Mouse (Mus musculus) CD8-positive naive resting alpha-beta T cell, adult 2 months (primary cell): ENCODE results near the gene Slc17a7.
"Not testable (repeated sequence)": the region's sequence is repeated elsewhere in the genome, so short reads cannot be mapped to it uniquely, and the experiment has no call there.

Experiments used
- DNase-seq, 2 experiments: peaks; one replicate each; pipeline ENCODE4 v3.0.0; 2022; ENCODE audit warnings: low read depth in 2 of 2, low spot score in 2 of 2

Gene Slc17a7

DNA sequence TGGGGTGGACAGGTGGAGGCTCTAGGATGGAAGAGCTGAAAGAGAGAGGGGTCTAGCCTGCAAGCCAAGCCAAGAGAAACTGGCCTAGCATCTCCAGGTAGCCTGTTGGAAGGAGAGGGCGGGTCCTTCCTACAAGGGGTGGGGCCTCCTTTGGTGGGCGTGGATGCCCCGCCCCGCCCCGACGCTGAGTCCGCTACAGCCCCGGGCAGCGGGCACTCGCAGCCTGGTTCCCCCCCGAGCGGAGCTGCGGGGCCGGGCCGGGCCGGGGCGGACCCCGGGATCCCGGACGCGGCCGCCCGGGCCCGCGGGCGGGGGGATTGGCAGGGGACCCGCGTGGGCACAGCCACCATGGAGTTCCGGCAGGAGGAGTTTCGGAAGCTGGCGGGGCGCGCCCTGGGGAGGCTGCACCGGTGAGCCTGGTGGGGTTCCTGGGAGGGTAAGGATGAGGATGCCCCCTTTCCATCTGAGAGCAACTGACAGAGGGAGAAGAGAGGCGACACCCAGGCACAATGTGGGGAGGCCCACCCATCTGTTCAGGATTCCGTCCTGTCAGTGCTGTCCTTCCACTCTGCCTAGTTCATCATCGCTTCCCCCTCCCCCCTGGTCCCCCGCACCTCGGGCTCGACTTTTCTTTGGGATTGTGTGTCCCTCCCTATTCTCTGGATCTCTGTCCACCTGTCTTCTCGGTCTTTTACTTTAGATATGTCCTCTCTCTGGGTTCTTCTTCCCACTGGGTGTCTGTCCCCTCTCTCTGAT lies at the start of gene Slc17a7:
Gene Slc17a7 (plus strand): TSS at position 215 of the 756 bp plus-strand sequence.
- peak in 1 of 2 experiments; percentile 23 for DNase-seq

DNA sequence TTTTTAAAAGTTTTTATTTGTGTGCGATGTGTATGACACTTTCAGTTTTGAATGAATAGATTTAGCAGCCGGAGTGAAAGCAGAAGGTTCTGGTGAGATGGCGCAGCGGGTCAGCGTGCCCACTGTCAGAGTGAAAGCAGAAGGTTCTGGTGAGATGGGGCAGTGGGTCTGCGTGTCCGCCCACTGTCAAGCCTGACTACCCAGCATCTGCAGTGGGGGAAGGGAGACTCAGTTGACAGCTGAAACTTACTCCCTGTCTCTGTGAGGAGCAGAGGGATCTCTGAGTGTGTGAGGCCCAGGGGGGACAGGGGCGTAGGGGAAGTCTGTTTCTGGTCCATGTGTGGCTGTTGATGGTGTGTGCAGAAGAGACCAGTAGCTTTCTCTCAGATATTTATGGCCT lies 46.2 kb upstream of the Slc17a7 start:
- no peak for DNase-seq

DNA sequence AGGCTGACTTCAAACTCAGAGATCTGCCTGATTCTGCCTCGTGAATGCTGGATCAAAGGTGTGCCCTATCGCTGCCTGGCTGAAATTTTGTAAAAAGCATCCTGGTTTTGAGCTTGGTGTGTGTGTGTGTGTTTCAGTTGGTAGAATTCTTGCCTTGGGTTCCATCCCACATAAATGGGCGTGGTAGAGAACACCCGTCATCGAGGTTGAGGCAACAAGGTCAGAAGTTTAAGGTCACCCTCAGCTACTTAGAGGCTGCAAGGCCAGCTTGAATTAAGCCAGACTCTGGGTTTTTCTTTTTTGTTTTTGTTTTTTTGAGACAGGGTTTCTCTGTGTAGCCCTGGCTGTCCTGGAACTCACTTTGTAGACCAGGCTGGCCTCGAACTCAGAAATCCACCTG lies 45.4 kb upstream of the Slc17a7 start:
- no peak for DNase-seq

DNA sequence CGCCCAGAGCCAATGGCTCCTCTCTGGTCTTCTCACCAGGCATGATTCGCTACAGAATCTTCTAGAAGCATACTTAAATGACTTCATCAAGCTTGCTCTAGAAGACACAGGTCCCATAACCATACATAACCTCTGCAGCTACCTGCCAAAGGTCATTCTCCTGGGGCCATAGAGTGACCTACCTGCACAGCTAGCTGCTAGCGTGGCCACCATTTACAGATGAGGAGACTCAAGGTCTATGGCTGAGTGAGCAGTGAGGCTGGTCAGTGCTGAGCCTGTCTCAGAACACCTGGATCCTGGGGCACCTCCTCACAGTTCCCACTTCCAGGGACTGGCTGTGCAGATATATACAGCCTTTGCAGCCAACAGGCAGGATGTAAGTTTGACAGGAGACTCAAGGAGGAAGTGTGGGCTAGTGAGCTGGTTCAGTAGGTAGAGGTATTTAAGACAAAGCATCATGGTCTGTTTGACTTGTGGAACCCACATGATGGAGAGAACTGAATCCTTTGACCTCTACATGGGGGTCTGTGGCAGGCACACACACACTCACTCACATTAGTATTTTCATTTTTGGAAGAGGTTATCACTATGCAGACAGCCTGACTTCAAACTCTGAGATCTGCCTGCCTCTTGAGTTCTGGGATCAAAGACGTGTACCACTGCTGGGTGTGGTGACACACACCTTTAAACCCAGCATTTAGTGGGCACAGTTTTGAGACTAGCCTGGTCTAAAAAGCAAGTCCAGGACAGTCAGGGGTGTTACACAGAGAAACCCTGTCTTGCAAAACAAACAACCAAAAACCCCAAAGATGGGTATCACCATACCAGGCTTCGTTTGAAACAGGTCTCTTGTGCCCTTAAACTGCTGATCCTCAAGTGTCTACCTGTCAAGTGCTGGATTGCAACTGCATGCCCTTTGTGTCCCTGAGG lies 43.7 kb upstream of the Slc17a7 start:
- no peak for DNase-seq

DNA sequence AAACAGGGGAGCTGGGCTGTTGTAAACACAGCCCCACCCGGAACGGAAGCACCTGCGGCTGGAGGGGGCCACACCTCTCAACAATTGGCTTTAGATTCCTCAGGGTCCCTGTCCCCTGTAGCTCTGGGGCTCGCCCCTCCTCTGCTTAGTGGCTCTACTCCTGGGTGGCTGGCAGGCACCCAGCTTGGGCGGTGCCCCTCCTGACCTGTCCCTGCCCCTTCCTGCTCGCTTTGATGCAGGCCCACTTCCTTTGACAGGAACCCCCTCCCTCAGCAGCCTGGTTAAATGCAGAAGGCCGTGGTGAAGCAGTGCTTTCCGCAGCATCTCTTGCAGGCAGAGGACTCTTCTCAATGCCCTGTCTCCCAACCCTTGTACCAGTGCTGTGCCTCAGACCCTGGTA lies 42.3 kb upstream of the Slc17a7 start:
- peak; percentile 82 to 83 for DNase-seq

DNA sequence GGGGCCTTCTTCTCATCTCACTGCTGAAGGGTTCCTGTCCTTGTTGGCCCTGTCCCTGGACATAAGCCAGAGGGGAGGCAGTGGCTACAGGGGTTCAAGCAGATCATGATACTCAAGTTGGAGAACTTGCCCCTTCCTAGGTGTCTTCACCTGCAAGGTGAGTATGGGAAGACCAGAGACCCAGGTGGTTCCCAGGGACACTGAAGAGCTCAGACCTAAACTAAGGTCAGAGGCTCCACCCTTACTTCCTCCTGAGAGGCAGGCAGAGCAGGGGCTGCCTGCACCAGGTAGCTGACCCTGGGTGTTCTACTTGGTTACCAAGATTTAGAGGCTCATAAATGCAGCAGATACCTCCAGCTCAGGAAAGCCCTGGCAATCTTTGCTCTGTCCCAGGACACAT lies 41.8 kb upstream of the Slc17a7 start:
- no peak for DNase-seq

DNA sequence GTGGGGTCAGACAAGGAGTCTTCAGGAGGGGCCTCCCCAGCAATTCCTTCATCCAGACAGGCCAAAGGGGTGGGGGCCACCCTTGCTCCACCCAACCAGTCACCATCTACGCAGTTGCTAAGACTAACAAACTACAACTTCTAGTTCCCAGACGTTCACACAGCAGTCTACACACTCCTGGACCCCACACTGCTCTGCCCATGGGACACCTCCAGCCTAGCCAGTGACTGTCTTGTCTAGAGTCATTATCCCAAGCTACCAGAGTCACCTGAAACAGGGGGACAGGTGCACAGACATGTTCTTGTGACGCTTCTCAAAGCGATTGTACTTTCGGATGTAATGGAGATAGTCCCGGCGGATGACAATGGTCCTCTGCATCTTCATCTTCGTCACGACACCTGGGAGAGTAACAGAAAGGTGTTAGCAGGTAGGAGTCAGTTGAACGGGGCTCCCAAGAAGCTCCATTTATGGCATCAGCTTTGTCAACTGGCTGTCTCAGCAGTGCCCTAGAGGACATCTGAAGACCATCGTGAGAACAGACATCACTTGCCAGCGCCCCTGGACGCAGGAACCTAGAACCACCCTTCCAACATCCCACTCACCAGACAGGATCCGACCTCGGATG lies 41.1 kb upstream of the Slc17a7 start:
- DNase-seq: no peak

DNA sequence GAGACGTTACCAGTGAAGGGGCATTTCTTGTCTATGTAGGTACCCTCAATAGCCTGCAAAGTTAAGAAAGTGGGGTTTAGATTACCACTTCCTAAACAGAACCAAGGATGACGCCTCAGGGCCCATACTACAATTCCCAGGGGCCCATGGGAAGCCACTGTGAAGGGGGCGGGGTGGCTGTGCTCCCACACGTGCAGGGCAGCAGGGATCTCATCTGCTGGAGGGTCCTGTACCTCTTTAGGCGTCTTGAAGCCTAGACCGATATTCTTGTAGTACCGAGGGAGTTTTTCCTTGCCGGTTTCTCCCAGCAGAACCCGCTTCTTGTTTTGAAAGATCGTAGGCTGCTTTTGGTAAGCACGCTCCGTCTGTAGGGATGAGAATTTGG lies 40.6 kb upstream of the Slc17a7 start:
- DNase-seq: no peak

DNA sequence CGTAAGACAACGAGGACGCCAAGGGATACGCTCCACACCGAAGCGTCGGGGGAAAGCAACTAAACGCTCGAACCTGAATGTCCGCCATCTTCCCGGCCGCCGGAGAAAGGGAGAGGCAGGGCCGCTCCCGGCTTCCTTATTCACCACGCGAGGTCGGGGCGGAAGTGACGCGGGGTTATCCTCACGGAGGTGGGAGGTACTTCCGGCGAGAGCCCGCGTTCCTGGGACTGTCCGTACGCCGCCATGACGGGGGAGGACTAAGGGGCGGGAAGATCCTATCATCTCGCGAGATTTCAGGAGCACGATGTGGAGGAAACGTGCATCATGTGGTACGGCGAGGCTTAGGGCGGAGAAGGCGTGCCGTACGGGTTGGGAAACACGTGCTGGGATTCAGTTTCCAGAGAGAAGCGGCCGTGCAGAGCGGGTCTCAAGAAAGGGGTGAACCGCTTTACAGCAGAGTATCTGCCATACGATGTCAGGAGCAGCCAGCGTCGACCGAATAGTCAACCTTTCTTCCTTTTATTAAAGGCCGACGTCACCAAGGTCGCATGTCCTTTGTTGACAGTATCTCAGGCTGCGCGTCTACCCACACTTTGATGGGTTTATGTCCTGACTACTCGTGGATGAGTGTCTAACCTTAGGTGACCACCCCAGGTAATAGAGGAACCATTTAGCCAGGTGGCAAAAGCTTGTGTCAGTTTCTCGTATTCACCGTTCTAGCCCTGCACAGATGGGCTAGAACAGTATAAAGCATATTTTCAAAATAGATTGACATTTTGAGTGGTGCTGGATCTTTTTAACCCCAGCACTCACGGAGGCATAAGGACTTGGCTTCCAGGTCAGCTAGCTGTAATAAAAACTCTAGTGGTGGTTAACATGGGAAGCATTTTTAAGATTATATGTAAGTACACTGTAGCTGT lies 39.3 kb upstream of the Slc17a7 start, which contains the start of gene Rps11:
Gene Rps11 (minus strand): TSS at position 216 of the 920 bp plus-strand sequence.
- DNase-seq: peak; percentile 97 to 98

DNA sequence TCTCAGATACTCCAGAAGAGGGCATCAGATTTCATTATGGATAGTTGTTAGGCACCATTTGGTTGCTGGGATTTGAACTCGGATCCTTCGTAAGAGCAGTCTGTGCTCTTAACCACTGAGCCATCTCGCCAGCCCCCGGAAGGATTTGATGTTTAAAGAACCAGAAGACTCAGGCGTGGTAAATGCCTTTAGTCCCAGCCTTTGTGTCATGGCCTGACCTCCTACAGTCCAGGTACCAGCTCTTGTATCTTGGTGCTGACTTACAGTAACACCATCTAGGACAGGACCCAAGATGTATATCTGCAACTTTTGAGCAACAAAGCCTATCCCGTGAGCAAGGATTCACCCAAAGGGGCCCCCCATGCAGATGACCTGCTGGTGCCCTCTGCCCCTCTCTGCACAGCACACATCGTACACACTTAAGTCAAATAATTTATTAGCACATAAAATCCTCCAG lies 38.6 kb upstream of the Slc17a7 start:
- no peak for DNase-seq

DNA sequence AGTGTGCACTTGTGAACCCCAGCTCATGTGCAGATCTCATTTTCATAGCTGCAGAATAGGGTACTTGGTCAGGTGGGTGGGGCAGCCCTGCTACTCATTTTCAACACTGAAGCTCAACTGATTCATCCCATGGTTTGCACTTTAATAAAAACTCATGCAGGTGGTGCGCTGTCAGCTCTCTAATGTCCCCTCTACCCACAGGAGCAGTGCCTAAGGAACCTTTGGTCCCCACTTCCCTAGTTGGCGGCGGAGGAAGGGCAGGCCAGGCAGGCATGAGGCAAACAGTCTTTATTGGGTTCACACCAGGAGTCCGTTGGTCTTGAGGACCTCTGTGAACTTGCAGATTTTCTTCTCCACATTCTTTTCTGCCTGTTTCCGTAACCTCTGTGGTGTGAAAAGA lies 38.1 kb upstream of the Slc17a7 start:
- not testable (repeated sequence) for DNase-seq

DNA sequence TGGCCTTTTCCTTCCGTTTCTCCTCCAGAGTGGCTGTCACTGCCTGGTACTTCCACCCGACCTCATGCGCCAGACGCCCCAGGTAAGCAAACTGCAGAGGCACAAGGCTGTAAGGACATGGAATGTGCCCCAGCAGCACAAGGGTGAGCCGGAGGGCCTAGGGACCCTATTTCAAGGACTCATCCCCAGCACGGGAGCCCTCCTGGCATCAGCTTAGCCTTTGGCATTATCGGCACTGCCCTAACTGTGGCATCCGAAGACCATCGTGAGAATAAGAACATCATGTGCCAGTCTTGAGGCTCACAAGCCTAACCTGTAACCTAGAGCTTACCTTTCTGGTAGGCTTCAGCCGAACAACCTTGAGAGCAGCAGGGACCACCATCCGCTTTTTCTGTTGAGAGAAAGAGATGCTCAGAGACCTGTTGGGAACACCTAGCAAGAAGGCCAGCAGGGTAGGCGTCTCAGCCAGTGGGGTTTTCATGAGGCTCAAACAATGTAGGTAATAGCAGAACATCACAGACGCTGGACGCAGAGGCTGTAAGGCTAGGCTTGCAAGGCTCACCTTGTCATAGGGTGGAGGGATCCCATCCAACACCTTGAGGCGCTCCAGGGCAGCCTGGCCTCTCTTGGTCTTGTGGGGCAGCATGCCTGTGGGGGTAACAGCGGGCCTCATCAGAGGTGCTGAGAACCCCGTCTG lies 37.5 kb upstream of the Slc17a7 start:
- no peak for DNase-seq

DNA sequence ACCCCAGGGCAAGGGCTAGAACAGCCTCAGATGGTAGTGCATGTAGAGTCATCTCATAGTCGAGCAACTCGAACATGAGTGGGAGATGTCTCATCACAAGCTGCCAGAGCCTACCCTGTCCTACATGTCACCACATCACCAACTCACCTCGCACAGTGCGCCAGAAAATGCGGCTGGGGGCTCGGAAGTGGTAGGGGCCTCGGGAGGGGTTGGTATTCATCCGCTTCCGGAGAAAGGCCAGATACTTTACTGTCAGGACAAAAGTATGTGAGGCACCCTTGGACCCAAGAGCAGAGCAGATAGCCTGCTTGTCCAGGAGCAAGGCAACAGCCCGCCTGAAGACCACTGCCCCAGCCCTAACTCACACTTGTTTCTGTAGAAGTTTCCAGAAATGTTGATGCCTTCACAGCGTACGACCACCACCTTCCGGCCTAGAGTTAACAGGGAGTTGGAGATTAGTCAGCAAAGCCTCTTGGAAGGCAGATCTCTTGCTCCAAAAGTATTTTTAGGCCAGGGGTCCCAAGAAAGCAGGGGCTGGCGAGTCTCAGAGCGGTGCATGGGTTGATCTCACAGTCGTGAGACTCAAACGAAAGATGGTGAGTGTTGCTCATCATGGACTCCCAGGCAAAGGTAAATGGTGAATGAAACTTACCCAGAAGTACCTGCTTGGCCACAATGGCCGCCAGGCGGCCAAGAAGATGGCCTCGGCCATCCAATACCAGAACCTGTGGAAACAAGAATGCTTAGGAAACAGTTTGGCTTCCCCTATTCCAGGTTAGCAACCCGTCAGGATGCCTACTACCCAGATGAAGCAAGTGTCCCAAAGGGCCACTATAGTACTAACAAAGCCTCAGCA lies 36.7 kb upstream of the Slc17a7 start:
- no peak for DNase-seq

DNA sequence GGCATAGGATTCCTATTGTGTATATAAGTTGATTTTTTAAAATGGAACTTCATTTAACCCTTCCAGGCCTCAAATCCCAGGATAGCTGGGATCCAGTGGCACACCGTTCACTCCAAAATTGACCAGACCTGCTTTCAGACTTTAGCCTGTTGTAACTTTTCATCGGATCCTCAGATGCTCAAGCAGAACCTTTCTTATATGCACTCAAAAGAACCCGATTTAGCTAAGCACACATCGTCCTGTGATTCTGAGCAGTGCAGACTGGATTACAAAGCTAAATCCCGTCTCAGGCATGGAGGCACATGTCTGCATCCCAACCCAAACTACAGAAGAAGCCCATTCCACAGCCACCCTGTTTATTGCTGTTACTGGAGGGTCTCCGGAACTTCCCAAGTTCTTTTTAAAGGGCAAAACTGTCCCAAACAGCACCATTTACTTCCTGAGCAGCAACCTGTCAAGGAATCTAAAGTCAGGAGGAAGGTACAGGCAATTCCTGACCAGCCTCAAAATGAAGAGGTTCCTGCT lies 36.0 kb upstream of the Slc17a7 start:
- DNase-seq: no peak

DNA sequence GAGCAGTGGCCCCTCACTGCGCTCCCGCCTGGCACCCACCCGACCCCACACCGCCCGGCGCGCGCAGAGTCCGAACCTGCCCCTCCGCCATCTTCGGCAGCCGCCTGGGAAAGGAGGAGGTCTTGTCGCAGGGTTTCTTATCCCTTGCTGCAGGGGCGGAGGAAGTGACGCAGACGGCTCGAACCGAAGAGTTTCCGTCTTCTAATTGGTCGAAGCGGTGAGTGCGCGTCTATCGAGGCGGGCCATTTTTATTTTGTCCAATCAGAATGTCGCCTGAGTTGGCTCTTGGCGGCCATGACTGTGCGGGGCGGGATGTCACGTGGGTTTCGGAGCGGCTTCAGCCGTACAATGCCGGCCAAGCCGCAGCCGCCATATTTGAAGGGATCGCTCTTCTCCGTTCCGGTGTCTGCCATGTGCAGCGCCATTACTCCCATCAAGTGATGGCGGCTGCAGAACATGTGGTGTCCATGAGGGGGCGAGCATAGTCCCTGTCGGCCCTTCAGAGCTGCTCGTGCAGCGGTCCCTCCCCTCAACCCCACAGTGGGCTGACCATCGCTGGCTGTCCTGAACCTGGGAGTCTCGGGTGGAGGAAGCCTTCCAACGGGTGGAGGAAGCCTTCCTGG lies 35.0 kb upstream of the Slc17a7 start, which contains the start of gene Rpl13a:
Gene Rpl13a (minus strand): TSS at position 138 of the 623 bp plus-strand sequence.
- DNase-seq: peak; percentile 97

DNA sequence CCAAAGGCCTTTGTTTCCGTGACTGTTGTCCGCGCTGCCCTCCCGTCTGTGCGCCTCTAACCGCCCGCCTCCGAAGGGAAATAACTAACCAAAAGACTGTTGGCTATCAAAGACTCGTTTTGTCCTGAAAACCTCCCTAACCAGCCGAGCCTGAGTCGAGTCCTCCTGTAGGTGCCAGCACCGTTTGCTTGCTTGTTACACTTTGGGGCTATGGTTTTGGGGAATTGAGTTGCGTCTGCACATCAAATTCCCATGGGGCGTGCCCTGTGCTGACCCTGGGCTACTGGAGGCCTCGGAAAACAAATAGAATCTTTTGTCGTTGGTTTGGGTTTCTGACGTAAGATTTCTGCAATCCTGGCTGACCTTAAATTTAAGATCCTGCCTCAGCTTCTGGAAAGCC lies 34.4 kb upstream of the Slc17a7 start:
- no peak for DNase-seq

DNA sequence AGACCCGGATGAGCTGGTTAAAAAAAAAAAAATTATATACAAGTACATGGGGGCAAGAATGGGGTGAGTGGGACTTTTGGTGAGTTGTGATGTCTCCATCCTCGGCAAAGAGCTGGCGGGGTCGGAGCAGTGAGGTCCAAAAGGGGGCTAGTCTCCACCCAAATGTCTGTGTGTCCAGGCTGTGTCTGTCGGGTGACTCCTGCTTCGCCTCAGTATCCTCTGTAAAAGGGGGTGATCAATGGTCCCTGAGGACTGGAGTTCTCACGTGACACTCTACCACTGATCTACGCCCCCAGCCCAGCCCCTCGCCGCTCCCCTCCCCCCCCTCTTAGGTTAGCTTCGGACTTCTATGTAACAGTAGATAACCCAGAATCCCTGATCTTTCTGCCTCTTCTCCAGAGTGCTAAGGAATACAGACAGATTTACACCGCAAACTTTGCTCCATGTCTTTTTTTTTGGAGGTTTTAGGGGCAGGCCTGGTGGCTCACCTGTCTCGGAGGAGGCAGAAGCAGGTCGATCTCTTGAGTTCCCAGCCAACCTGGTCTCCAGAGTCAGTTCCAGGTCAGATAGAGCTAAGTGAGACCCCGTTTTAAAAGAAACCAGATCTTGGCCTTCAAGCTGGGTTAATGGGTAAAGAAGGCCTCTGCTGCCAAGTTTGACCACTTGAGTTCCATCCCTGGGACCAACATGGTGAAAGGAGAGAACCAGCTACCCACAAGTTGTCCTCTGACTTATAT lies 33.8 kb upstream of the Slc17a7 start:
- DNase-seq: no peak

DNA sequence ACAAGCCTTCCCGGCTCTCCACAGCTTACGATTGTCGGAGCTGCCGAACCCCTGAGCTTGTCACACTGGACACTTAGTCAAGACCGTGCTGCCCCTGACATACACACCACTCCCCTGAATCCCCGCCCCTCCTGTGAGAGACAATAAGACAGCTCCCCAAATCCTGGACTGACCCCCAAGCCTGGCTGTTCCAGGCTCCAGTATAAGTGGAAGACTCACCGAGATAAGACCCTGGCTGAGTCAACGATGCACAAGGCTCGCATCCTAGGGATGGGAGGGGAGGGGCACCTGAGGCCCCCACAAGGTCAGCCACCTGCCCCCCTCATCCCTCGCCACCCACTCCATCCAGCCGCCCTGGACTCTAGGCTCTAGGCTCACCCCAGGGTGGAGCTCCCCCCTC lies 31.9 kb upstream of the Slc17a7 start:
- no peak for DNase-seq
